Mouse (Mus musculus) adrenal gland, postnatal 4 days (tissue): ENCODE results near the gene Etfb. TPM values are rescaled to one million over a fixed set of nuclear protein-coding genes. Genes with fewer than 3 reads are reported as not detected.
"Not testable (repeated sequence)": the region's sequence is repeated elsewhere in the genome, so short reads cannot be mapped to it uniquely, and the experiment has no call there.

ENCODE experiments used
- DNase-seq, 2 experiments: peaks; one replicate each; pipeline ENCODE4 v3.0.0; 2021 to 2022; ENCODE audit warnings: low spot score in 2 of 2, mixed read lengths in 2 of 2
- long read RNA-seq, 2 experiments: library from polyadenylated mRNA; stranded (forward); transcript quantifications; one replicate each; pipeline ENCODE4 v2.0.0; 2021
- total RNA-seq, 2 experiments: library from RNA; stranded (reverse); gene quantifications; 2 replicates each; pipeline ENCODE4 v1.2.3; 2021

The Etfb gene
- total RNA-seq, result 100 to 1,000 TPM; 378 to 458 TPM
- long read RNA-seq, experiment 1, transcript Etfb-201 (6 exons, 893 nt), result major isoform, 458 of 559 reads
- long read RNA-seq, experiment 1, partial matches to known transcripts, result 93 of 559 reads
- long read RNA-seq, experiment 1, other reads (novel, unspliced or antisense), result 8 of 559 reads
- long read RNA-seq, experiment 2, transcript Etfb-201 (6 exons, 893 nt), result major isoform, 349 of 423 reads
- long read RNA-seq, experiment 2, partial matches to known transcripts, result 68 of 423 reads
- long read RNA-seq, experiment 2, other reads (novel, unspliced or antisense), result 6 of 423 reads

DNA sequence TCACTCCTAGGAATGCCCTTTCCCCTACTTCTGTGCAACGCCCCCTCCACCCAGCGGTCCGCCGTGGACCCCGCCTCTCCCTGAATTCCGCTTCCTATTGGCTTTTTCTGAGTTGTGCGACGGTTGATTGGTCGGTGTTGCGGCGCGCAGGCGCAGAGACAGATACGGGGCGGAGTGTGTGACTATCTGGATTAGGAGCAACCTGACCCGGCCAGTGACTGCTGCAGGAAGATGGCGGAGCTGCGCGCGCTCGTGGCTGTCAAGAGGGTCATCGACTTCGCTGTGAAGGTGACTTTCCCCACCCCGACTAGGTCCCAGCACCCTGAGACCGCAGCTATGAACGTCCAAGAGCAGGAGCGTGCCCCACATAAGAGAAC lies at the start of gene Etfb, which contains the start of gene Gm45233:
Etfb (plus strand) TSS at position 167 of the 377 bp plus-strand sequence.
Gm45233 (plus strand) TSS at position 212 of the 377 bp plus-strand sequence.
- peak; percentile 72 to 92 for DNase-seq

DNA sequence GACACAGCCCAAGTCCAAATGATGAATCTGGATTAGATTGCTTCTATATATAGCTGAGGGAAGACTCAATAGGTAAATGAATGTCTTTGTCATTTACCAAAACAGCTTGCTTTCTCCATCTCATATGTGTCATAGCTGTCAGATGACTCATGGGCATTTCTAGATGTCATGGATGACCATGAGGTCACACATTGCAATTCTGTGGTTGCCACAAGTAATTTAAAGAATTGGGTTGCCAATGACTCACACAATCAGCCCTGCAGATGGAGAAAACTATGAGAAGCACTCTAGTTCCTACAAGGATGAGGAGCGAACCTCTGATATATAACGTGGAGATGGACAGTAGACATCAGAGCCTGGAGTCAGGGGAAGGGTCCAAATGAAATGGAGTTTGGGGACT lies 44.4 kb upstream of the Etfb start:
- no peak for DNase-seq

- no peak for DNase-seq
Measured at GRCm38 (mm10) chr7:43402718-43403117, 41.2 kb upstream of the Etfb start.

DNA sequence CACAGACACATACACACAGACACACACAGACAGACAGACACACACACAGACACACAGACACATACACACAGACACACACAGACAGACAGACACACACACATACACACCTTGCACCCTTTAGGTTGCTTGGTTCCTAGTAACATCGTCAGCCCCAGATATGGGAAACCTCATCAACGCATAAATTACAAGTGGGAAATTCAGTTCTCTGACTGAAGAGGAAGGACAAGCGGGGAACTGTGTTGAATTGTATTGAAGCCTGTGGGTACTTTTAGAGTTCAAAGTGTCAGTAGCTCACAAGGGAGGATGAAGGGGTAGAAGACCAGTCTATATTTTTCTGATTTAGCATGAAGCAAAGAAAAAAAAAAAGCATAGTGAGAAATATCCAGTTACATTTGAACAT lies 36.3 kb upstream of the Etfb start:
- DNase-seq, result no peak

- DNase-seq, result no peak
Measured at GRCm38 (mm10) chr7:43408131-43408553, 35.7 kb upstream of the Etfb start, which contains the start of gene Siglecg. TSS of gene Siglecg (plus strand) at chr7:43408204.

- no peak for DNase-seq
Measured at GRCm38 (mm10) chr7:43409084-43409483, 34.8 kb upstream of the Etfb start.

GRCm38 (mm10) chr7:43411724-43412123 lies 32.2 kb upstream of the Etfb start:
- not testable (repeated sequence) for DNase-seq

GRCm38 (mm10) chr7:43417298-43417697 lies 26.6 kb upstream of the Etfb start:
- DNase-seq, result no peak

DNA sequence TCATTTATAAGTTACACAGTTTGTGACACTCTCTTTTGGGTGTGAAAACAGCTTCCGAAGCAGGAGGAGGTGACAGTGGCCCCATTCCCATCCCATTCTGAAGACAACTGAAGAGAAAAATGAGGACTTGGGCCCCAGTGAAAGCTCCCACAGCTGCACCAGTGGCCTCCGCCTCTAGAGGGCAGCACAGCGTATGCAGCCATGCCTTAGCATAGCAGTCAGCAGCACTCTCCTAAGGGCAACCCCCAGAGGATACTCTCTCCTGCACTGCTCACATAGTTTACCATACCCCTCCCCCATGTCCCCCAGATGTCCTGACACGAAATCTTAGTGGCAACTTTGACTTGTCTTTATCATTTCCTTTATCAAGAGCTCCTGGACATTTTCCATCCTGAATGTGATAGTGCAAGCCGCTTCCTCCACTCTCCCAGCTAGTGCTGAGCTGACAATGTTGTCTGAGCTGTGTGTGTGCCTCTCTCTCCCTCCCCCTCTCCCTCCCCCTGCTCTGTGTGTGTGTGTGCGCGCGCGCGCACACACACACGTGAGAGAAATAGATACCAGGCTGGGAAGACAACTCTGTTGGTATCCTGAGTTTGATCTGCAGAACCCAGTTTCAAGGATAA lies 20.8 kb upstream of the Etfb start:
- peak; percentile 60 to 76 for DNase-seq

DNA sequence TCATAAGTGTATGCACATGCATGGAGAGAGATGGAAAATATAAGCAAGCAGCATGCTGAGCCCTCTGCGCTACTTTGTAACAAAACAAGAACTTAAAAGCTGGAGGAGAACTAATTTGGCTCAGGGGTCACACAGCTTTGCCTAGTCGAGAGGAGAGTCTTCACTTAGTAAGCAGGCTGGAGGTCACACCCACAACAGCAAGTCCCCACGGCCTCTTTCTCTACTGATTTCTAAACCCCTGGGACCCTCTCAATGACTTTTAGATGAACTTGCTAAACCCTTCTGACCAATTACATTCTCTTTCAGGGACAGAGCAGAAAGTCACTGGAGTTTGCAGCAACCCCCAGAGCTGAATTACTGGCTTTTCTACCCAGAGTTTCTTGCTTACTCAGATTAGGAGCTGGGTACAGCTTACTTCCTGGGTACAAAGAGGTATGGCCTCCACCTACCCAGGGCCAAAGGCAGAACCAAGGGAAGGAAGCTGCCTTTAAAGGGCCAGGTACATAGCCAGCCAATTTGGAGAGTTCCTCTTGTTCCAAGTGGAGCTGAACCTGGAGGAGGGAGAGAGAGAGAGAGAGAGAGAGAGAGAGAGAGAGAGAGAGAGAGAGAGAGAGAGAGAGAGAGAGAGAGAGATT lies 19.8 kb upstream of the Etfb start:
- no peak for DNase-seq

DNA sequence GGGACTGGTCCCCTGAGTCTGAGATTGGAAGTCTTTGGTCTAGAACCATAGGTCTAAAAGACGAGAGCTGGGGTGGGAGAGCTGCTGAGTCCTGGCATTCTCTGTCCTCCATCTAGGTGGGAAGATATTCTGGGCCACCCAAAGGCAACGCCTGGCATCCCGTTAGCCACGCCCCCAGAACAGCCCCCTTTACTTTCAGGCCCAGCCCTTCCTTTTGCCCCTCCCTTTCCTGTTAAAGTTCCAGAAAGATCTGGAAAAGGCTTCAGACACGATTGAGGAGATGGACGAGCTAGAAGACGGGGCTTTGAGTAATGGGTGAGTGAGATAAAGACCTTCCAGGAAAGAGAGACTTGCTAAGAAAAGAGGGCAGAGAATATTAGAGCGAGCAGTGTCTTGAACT lies 16.5 kb upstream of the Etfb start, which contains the start of gene Lim2:
Lim2 (plus strand) TSS at position 265 of the 400 bp plus-strand sequence.
- DNase-seq, result no peak

DNA sequence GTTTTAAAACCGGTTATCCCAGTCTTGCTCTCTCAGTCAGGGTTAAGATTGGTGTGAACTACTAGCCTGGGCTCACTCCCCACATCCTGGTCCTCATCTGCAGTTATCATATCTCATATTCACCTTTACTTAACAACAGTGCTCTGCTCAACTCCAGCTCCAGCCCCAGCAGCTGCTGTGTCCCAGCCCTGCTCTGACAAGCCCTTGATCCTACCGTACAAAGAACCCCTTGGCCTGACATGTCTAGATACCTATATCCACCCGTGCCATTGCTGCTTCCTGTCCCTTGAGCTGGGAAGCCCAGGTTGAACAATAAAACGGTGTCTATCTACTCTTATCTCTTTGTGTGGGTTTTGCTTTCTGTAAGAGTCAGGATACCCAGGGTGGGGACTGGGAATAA lies 14.4 kb upstream of the Etfb start:
- no peak for DNase-seq

DNA sequence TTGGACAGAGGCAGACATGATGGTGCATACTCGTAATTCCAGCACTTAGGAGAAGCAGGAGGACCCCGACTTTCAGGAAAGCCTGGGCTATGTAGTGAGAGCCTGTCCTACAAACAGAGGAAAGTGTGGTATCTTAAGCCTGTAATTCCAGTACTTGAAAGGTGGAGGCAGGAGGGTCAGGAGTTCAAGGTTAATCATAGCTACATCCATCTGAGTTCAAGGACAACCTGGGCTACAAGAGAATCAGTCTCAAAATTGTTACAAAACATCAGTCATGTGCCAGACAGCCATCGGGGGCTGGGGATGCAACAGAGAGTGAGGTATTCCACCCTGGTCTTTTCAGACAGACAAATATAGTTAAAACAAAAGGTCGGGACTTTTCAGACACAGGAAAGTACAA lies 11.0 kb upstream of the Etfb start:
- DNase-seq, result no peak

GRCm38 (mm10) chr7:43434676-43435075 lies 9.2 kb upstream of the Etfb start:
- no peak for DNase-seq

DNA sequence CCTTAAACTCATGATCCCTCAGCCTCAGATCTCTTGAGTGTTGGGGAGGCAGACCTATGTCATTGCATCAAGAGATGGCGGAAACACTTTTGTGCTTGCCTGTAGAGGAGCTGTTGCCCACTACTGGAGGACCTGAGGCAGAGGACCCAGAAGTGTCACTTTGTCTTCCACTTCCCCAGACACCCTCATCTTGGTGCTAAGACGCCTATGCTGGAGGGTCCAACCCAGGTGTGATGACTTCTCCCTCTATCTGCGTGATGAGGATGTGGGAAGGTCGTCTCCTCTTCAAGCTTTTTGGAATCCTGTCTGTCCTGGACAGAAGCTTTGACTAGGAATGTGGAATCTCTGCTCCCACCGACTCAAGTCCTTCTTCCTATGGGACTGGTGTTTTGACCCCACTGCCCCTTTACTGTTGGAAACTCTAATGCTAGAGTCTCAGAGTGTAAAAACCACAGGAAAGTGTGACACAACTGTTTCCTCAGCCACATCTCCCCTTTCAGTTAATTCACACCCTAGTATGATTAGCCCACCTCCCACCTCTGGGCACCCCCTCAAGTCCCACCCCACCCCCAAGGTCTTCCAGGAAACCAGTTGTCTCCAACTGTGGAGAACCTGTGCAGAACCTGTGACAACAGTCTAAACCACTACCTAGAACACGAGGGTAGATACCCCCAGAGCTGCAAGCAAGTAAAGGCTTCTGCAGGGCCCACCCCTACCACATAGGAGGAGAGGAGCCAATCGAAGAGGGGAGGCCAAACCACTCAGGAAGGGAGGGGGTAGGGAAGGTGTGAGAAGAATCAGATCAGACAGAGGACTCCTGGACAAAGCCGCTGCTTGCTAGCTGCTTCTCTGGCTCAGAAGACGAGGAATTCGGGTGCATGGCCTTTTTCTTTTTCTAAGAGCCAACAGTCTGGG lies 7.3 kb upstream of the Etfb start, which contains the start of gene Nkg7:
Nkg7 (plus strand) TSS at position 733 of the 915 bp plus-strand sequence.
- no peak for DNase-seq

GRCm38 (mm10) chr7:43438611-43439010 lies 5.3 kb upstream of the Etfb start:
- no peak for DNase-seq

DNA sequence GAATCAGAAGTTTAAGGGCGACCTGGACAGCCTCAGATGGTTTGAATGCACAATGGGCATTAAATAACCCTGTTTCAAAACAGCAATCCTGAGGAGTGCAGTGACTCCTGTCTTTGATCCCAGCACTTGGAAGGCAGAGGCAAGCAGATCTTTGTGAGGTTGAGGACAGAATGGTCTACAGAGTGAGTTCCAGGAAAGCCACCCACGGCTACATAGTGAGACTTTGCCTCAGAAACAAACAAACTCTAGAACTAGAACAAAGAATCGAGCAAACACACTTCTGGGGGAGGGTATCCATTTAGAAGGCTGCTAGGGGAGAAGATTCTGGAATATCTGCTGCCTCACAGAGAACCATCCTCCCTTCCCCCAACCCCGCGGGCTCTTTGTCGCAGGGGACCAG lies 3.4 kb upstream of the Etfb start, which contains the start of gene Cldnd2:
Cldnd2 (plus strand) TSS at position 301 of the 400 bp plus-strand sequence.
- no peak for DNase-seq

GRCm38 (mm10) chr7:43441071-43441470 lies 2.8 kb upstream of the Etfb start:
- DNase-seq, result no peak

DNA sequence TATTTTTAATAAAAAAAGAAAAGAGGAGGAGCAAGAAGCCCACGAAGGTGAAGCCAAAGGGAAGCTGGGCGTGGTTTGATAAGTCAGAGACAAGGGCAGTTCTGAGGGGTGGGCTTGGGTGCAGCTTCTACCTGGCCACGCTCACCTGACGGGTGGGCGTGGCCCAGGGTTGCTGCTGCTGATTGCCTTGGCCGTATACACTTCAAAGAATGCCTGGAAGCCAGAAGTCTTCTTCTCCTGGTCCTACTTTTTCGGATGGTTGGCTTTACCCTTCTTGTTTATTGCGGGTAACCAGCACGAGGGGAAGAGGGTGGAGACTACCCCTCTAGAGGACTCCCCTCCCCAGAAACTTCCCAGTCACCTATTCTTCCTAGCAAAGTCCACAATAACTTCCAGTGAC lies 1.2 kb upstream of the Etfb start:
- DNase-seq, result no peak

DNA sequence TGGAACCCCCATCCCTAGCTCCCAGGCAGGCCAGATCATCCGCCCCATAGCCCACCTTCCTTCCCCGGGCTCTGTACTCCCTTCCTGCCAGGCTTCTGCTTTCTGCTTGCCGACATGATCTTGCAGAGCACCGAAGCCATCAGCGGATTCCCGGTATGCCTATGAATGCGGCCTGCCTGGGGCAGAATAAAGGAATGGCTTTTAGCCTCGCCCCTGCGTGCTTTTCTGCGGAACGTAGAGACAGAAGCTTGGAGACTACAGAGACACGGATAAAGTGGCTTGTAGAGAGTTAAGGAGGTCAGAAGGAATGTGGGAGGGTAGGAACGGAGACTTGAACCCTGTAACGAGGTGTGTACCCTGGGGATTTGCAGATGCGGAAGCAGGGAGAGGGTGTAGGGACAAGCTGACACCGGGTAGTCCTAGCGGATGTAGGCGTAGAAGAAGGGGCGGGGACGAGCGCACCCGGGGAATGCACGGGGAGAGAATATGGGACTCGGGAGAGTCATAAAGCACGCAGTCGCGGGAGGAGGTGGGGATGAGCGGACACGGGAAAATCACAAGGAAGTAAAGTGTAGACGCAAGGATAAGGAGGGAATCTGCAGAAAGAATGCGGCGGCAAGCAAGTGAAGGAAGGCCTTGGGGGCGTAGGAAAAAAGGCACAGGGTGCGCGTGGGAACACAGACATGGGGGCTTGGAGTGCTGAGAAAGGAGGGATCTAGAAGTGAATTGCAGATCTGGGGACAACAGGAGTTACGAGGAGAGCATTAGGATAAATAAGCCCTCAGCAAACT lies 562 bp upstream of the Etfb start:
- DNase-seq, result peak; percentile 57 to 67
